Mouse (Mus musculus): Measurements from ENCODE around the gene Gm5767. TPM values are rescaled to one million over a fixed set of nuclear protein-coding genes. Genes with fewer than 3 reads are reported as not detected.

Gm5767 gene
- total and polyA plus RNA-seq, 3 experiments: 0.25 TPM; not detected in 2

DNA sequence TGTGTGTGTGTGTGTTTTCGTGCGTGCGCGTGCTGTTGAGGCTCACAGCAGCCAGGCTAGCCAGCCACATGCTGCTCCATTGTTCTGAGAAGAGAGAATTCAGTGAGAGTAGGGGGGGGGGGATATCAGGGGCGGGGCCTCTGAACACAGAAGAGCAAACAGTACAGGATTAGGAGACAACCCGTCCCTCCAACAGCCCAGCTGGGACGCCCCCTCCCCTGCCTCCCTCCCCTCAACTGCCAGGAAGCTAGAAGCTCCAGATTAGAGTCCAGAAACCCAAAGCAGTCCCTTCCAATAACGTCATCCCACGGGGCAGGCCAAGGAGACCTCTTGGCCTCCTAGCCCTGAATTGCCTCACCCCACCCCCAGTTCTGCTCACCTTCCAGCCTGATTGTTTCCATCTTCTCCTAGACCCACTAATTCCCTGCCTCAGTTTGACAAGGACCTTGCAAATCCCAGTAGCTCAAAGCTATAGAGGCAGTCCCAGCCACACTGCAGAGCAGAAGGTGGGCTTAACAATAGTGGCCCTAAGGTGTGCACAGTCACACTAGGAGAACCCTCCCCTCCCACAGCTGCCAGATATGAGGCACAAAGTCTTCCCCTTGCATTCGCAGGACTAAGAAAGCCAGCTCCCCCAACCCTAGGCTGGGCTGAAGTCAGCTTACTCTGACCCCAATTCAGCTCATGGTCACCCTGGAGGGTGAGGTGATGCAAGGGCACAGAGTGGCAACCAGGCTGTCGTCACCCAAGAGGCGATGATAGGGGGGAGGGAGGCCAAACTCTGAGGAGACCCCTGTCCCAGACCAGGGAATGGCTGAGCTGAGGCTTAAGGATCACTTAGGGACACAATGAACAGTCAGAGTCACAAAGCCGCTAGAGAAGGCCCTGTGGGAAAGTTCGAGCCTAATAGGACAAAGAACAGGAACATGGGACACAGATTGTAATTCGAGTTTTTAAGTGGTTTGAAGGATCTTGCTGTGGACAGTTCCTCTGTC is 10.2 kb upstream of the Gm5767 start:
- peak; percentile 65 for DNase-seq

- DNase-seq: peak; percentile 97
Measured at GRCm38 (mm10) chr16:8671551-8672349, 8.8 kb upstream of the Gm5767 start, which contains the start of gene Carhsp1. Gene Carhsp1 (minus strand): TSS chr16:8672155.

GRCm38 (mm10) chr16:8672350-8672687 is 8.3 kb upstream of the Gm5767 start:
- no peak for DNase-seq

DNA sequence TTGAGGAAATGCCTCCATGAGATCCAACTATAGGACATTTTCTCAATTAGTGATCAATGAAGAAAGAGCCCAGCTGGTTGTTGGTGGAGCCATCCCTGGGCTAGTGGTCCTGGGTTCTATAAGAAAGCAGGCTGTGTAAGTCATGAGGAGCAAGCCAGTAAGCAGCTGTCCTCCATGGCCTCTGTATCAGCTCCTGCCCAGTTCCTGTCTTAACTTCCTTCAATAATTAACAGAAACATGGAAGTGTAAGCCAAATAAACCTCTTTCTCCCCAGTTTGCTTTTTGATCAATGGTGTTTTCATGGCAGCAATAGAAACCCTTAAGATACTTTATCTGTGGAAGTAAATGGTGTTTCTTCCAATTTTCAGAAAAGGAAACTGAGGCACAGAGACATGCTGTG is 7.8 kb upstream of the Gm5767 start:
- DNase-seq: no peak

DNA sequence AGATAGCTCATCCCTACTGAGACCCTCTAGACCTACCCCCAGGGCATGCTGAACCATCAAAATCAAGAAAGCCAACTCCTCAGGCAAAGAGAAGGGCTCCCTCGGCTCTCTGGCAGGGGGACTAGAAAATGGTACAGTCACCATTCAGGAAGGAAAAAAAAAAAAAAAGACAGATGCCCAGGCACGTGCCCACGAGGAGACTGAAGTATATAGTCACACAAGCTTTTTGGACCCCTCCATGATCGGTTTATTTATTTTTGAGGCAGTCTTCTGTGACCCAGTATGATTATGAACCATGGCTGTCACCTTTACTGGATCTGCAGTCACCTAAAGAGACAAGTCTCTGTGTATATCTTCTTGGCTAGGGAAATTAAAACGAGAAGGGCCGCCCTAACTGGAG is 7.2 kb upstream of the Gm5767 start:
- no peak for DNase-seq

DNA sequence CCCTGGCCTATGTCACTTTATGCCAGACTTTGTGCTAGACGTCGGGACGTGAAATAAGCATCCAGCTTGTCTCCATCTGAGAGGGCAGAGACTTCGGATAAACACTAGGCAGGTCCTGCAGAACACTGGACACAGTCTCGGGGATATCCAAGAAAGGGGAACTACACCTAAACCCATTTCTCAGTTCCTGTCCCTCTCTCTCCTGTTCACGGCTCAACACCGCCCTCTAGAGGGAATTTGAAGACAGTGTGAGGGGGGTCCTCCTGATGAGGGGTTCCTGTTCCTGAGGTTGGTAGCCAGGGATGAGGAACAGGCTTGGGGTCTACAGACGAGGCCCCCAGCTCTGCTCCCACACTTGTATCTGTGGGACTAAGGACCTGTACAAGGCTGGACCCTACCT is 6.4 kb upstream of the Gm5767 start:
- peak; percentile 56 for DNase-seq

DNA sequence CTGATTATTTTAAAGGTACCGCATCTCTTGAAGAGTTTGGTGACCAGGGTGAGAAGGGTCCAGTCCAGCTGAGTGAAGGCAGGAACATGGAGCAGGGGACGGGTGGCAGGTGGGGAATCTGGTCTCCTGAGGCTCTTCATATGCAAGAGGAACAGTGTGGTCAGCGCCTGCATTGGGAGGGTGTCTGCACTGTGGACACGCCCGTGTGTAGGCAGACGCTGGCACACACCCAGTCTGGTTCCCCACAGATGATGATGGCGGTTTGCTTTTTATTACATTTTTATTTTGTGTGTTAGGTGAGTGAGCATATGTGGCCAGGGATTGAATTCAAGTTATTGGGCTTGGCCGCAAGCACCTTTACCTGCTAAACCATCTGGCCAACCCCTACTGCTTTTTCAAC is 5.0 kb upstream of the Gm5767 start:
- DNase-seq: no peak

- DNase-seq: no peak
Measured at GRCm38 (mm10) chr16:8676228-8676627, 4.3 kb upstream of the Gm5767 start.

DNA sequence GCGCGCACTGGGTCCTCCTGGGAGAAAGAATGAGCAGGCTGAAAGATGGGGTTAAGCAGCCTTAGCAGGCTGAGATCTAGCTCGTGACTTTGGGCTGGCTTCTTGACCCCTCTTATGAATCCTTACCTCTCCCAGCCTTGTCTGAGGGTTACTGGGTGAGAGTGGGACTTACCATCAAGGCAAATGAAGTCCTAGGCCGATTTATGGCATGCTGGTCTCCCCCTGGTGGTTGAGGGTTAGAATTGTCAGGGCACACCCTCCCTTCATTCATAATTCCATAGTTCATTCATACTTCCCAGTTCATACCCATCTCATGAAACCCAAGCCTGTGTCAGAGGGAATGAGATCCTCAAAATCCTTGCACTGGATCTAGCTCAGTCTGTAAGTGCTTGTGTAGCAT is 3.8 kb upstream of the Gm5767 start:
- DNase-seq: peak; percentile 58

DNA sequence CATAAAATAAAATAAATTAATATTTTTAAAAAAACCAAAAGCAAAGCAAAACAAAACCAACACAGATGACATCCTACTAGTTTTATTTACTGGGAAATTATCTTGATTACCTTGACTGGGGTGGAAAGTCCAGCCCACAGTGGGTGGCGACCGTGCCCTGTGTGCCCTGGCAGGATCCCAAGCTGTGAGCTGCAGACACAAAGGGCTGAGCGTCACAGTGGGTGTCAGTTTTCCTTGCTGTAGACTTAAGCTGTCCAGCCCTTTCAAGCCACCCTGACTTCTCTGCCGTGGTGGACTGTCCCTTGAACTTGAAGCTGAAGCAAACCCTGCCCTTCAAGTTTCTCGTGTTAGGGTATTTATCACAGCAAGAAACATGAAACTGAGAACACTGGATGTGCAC is 2.5 kb upstream of the Gm5767 start:
- peak; percentile 70 for DNase-seq

DNA sequence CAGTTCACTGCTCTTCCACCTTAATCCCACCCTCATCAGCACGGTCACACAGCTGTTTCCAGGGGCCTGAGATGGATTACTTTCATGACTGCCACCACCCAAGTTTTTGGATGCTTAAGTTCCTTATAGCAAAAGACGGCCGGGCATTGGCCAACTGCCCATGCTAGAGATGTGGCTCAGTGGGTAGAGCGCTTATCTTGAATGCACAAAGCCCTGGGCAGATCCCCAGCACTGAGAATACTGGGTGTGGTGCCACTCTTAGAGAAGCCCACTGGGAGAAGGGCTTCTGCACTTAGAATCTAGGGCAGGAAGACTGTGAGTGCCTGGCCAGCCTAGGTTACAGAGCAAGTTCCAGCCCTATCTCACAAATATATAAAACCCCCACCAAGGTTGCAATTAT is 1.9 kb upstream of the Gm5767 start:
- DNase-seq: no peak

GRCm38 (mm10) chr16:8679780-8680179 is 790 bp upstream of the Gm5767 start:
- no peak for DNase-seq

DNA sequence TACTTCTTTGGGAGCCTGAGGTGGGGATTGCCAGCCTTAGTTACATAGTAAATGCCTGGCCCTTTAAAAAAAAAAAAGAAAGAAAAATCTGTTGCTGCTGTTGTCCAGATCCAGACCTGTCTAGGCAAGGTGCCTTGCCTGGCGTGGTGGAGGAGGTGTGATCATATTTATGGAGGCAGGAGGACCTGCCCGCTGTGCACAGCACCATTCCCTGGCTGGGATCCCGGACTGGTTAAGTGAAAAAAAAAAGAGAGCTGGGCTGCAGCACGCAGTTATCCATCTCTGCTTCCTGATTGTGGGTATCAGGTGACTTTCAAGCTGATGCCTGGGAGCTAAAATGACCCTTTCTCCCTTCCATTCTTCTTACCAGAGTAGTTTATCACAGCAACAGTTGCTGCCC is 4.5 kb downstream of the Gm5767 start:
- DNase-seq: no peak

DNA sequence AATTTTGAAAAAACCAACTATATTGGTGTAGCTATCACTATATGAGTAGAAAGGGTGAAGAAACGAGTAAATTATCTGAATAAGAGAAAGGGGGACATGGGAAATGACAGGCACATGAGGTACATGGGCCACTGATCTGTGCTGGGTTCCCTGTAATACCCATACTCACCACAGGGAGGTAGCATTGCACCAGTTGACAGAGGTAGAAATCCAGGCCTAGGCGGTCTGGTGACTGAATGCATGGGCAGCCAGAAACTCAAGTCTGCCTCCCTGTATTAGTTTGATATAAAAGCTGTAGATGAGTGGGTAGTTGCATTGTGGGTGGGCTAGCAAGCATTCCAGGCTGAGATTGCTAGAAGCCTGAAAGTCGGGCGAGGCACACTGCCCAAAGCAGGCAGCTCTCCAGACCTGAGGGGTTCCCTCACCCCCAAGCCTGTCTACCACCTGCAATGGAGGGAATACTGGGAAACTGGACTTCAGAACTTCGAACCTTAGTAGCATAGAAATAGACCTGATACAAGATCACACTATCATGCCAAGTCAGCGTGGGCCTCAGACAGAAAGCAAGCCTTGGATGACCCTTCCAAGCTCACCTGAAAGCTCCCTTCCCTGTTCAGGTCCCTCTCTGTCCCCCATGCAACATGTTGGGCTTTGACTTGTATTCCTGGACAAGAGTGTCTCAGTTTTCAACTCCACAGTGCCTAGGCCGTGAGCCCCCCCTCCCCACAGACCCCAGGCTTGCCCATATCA is 5.7 kb downstream of the Gm5767 start:
- peak; percentile 74 for DNase-seq

- no peak for DNase-seq
Measured at GRCm38 (mm10) chr16:8686871-8687535, 6.4 kb downstream of the Gm5767 start.

GRCm38 (mm10) chr16:8687559-8688112 is 7.1 kb downstream of the Gm5767 start:
- no peak for DNase-seq

GRCm38 (mm10) chr16:8689979-8690656 is 9.5 kb downstream of the Gm5767 start:
- peak; percentile 72 for DNase-seq

DNA sequence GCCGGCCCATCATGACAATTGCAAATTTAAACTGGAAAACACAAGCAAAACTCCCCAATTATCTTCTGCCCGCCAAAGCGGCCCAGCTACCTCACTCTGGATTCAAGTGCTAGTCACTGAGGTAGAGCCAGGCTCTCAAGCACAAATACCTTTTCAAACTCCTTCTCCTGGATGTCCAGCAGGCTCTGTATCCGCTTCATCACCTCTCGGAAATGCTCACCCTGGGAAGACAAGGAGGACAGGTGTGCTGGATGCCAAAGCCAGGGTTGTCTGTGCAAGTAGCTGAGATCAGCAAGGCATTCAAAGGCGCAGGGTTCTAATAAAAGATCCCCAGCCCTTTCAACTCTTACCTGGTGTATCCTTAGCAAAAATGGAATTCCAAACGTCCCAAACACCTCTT is 10.6 kb downstream of the Gm5767 start:
- no peak for DNase-seq

- DNase-seq: no peak
Measured at GRCm38 (mm10) chr16:8699556-8699955, 19.0 kb downstream of the Gm5767 start.

- no peak for DNase-seq
Measured at GRCm38 (mm10) chr16:8700586-8700985, 20.0 kb downstream of the Gm5767 start.

GRCm38 (mm10) chr16:8711998-8712397 is 31.4 kb downstream of the Gm5767 start:
- DNase-seq: no peak

Data from adrenal gland, adult 2 months (tissue).